In the genomic region with DNA sequence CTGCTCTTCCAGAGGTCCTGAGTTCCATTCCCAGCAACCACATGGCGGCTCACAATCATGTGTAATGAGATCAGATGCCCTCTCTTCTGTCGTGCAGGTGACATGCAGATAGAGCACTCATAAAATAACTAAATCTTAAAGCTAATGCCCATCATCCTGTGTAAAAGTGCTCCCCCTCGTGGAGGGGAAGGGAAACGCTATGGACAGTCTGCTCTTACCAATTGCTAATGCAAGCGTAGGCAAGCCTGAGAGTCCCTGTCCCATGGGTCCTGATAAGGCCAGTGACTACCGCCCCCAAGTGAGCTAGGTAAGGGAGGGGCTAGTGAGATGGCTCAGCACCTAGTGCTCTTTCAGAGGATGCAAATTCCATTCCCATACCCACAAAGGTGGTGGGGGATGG, we compare ENCODE assay signal across 8 mouse cellular contexts. TPM values are rescaled to one million over a fixed set of nuclear protein-coding genes. Genes with fewer than 3 reads are reported as not detected.
DNase-seq lines count a peak whose midpoint lies in the region; ATAC-seq and TF ChIP-seq lines count a peak whose summit lies in the region.

No protein-coding gene starts in this region.

- no peak overlapping the region for H3K4me3 ChIP-seq in intestine, postnatal 0 days (ENCODE audit: low read depth, low read length)

- peak; percentile 90 for TF ChIP-seq CTCF in intestine, postnatal 0 days (IDR thresholded peaks at IDR 0.05; ENCODE audit: low read depth)

- H3K4me2 ChIP-seq in intestine, postnatal 0 days (replicated peaks; ENCODE audit: low read depth): no peak overlapping the region

- H3K27ac ChIP-seq in intestine, postnatal 0 days (ENCODE audit: low read depth, low read length): no peak overlapping the region

- H3K9ac ChIP-seq in intestine, postnatal 0 days (ENCODE audit: low read depth, low read length): no peak overlapping the region

- 15% methylated on average over 6 of the region's 6 CpGs for WGBS in intestine, postnatal 0 days

- peaks cover 62% of the 10 kb centered on the region for H3K36me3 ChIP-seq in intestine, postnatal 0 days (ENCODE audit: control insufficient read depth, insufficient read depth)

- no peaks in the 10 kb centered on the region for H3K4me1 ChIP-seq in intestine, postnatal 0 days (replicated peaks; ENCODE audit: control insufficient read depth, insufficient read depth, low read length)

- H3K9me3 ChIP-seq in intestine, postnatal 0 days (ENCODE audit: control insufficient read depth): no peaks in the 10 kb centered on the region

- ATAC-seq in intestine, postnatal 0 days: peak; percentile 29

- DNase-seq in adrenal gland, adult (ENCODE audit: inconsistent age in 2 of 2, low spot score in 1 of 2): peak; percentile 74 to 93
- DNase-seq in adrenal gland, adult 8-10 months: no peak
- DNase-seq in ovary, postnatal 36 days (ENCODE audit: low spot score): peak; percentile 50
- no peak for DNase-seq in ovary, adult 18-20 months (ENCODE audit: low spot score)
- peak; percentile 75 to 77 for DNase-seq in cerebellum, postnatal 36 days
- peak; percentile 87 for DNase-seq in lung, postnatal 14 days
- DNase-seq in thymus, adult 18-20 months: peak; percentile 57 to 73

- no peaks in the 10 kb centered on the region for H3K27me3 ChIP-seq in intestine, postnatal 0 days (replicated peaks; ENCODE audit: control insufficient read depth, insufficient read depth, low read length)

RNA-seq across cellular contexts. Expression of gene Egfl8, which starts 3.2 kb away (rescaled TPM):
- 1 to 10 TPM; 1.7 to 3.5 (median 1.9) TPM for total RNA-seq in adrenal gland, adult 8-10 months (2022)
- polyA plus RNA-seq in intestine, postnatal 0 days (2015; fragmentation: Nextera tagmentation; extraction: Ambion mirVana): 2.5 and 2.7 TPM in 2 replicates

RNA-seq across cellular contexts. Expression of gene Ppt2, which starts 9.3 kb away (rescaled TPM):
- 10 to 100 TPM; 59.2 to 70.5 (median 64.3) TPM for total RNA-seq in adrenal gland, adult 8-10 months (2022)
- polyA plus RNA-seq in intestine, postnatal 0 days (2015; fragmentation: Nextera tagmentation; extraction: Ambion mirVana): 17.2 and 18.0 TPM in 2 replicates

RNA-seq across cellular contexts. Expression of gene Prrt1, which starts 10.3 kb away (rescaled TPM):
- 10 to 100 TPM in 3 of 4 experiments, 1 to 10 TPM in 1; 7.0 to 36.3 (median 20.6) TPM for total RNA-seq in adrenal gland, adult 8-10 months (2022)
- 0.27 and 0.47 TPM in 2 replicates for polyA plus RNA-seq in intestine, postnatal 0 days (2015; fragmentation: Nextera tagmentation; extraction: Ambion mirVana)

RNA-seq across cellular contexts. Expression of gene Agpat1, which starts 14.9 kb away (rescaled TPM):
- 100 to 1,000 TPM in 3 of 4 experiments, 10 to 100 TPM in 1; 84.6 to 108 (median 101) TPM for total RNA-seq in adrenal gland, adult 8-10 months (2022)
- 53.2 and 55.6 TPM in 2 replicates for polyA plus RNA-seq in intestine, postnatal 0 days (2015; fragmentation: Nextera tagmentation; extraction: Ambion mirVana)

RNA-seq across cellular contexts. Expression of gene Rnf5, which starts 15.5 kb away (rescaled TPM):
- 100 to 1,000 TPM in 1 of 4 experiments, 10 to 100 TPM in 3; 72.6 to 101 (median 84.6) TPM for total RNA-seq in adrenal gland, adult 8-10 months (2022)
- 123 and 135 TPM in 2 replicates for polyA plus RNA-seq in intestine, postnatal 0 days (2015; fragmentation: Nextera tagmentation; extraction: Ambion mirVana)

Comparison
In these comparisons a context has a peak if more than half of its experiments do, and no peak if none do; other contexts are left out.
1. DNase-seq: peak in adrenal gland, adult (2 of 2), ovary, postnatal 36 days (single experiment), cerebellum, postnatal 36 days (2 of 2), lung, postnatal 14 days (single experiment) and thymus, adult 18-20 months (2 of 2); none in adrenal gland, adult 8-10 months (single experiment) and ovary, adult 18-20 months (single experiment).